Mouse (Mus musculus) brown adipose tissue, adult 24 weeks (tissue): ENCODE measurements around the gene Car11. TPM values are rescaled to one million over a fixed set of nuclear protein-coding genes. Genes with fewer than 3 reads are reported as not detected.

Source experiments
- H3K27ac ChIP-seq: fragments of 200-500 bp; replicated peaks from 2 replicates; pipeline ENCODE4 v1.5.1; 2012; ENCODE audit warnings: low read depth, mild to moderate bottlenecking, low read length
- H3K4me1 ChIP-seq: fragments of 200-500 bp; 2 replicates; pipeline ENCODE4 v1.6.1; 2012; ENCODE audit warnings: low read length, mixed read lengths; ENCODE audit not compliant: control insufficient read depth, insufficient read depth, insufficient read length
- H3K4me3 ChIP-seq: fragments of 200-500 bp; 2 replicates; pipeline ENCODE4 v1.5.1; 2012; ENCODE audit warnings: low read depth, mild to moderate bottlenecking, low read length, moderate library complexity; ENCODE audit not compliant: insufficient read depth
- polyA plus RNA-seq: library from polyadenylated mRNA; stranded (reverse); fragments of >200 nt; gene quantifications from 2 replicates; pipeline ENCODE4 v1.2.4, GENCODE M21; 2012; ENCODE audit not compliant: missing spikeins, insufficient read depth, insufficient read length

Gene Car11
- polyA plus RNA-seq, 1 experiment = 17.1 TPM

- Histone ChIP-seq H3K4me3 (peak overlapping the region; percentile 32), H3K27ac (peak overlapping the region; percentile 72), H3K4me1 (peaks cover 24% of the 10 kb centered on the region)
Measured at GRCm38 (mm10) chr7:45682144-45683126, 17.2 kb upstream of the Car11 start.

GRCm38 (mm10) chr7:45683396-45684050, 16.1 kb upstream of the Car11 start, which contains the start of gene Ntn5:
Gene Ntn5 (plus strand): TSS chr7:45684022.
- no peak within 1 kb of the TSS for H3K27ac ChIP-seq
- peaks cover 24% of the 10 kb centered on the region for H3K4me1 ChIP-seq
- no peak within 1 kb of the TSS for H3K4me3 ChIP-seq

GRCm38 (mm10) chr7:45685811-45686210, 13.8 kb upstream of the Car11 start:
- peaks cover 12% of the 10 kb centered on the region for H3K4me1 ChIP-seq
- no peak overlapping the region for H3K27ac ChIP-seq
- no peak overlapping the region for H3K4me3 ChIP-seq

GRCm38 (mm10) chr7:45686841-45687240, 12.8 kb upstream of the Car11 start:
- Histone ChIP-seq H3K4me1 (peaks cover 5% of the 10 kb centered on the region; the same call in 1 of the 2 replicates), H3K4me3 (no peak overlapping the region)

GRCm38 (mm10) chr7:45689099-45689498, 10.5 kb upstream of the Car11 start:
- H3K27ac ChIP-seq = no peak overlapping the region
- no peak overlapping the region for H3K4me3 ChIP-seq
- H3K4me1 ChIP-seq = no peaks in the 10 kb centered on the region

More at GRCm38 (mm10) chr7:45686841-45687240, 12.8 kb upstream of the Car11 start:
- H3K27ac ChIP-seq = no peak overlapping the region

GRCm38 (mm10) chr7:45689800-45690199, 9.8 kb upstream of the Car11 start:
- Histone ChIP-seq H3K4me1 (no peaks in the 10 kb centered on the region), H3K4me3 (no peak overlapping the region), H3K27ac (no peak overlapping the region)

GRCm38 (mm10) chr7:45692364-45692763, 7.3 kb upstream of the Car11 start:
- H3K4me1 ChIP-seq = no peaks in the 10 kb centered on the region
- H3K27ac ChIP-seq = no peak overlapping the region
- no peak overlapping the region for H3K4me3 ChIP-seq

- H3K4me3 ChIP-seq = no peak within 1 kb of the TSS
- H3K27ac ChIP-seq = no peak within 1 kb of the TSS
- H3K4me1 ChIP-seq = no peaks in the 10 kb centered on the region
Measured at GRCm38 (mm10) chr7:45693921-45694591, 5.6 kb upstream of the Car11 start, which contains the start of gene Sec1. Gene Sec1 (minus strand): TSS chr7:45694402.

GRCm38 (mm10) chr7:45695098-45695497, 4.5 kb upstream of the Car11 start:
- H3K27ac ChIP-seq = no peak overlapping the region
- H3K4me1 ChIP-seq = no peaks in the 10 kb centered on the region
- H3K4me3 ChIP-seq = no peak overlapping the region

GRCm38 (mm10) chr7:45697894-45698293, 1.7 kb upstream of the Car11 start:
- H3K4me3 ChIP-seq = no peak overlapping the region

GRCm38 (mm10) chr7:45700301-45701015, 815 bp downstream of the Car11 start:
- no peak overlapping the region for H3K27ac ChIP-seq
- H3K4me3 ChIP-seq = peak overlapping the region; percentile 44

More at GRCm38 (mm10) chr7:45697894-45698293, 1.7 kb upstream of the Car11 start:
- no peak overlapping the region for H3K27ac ChIP-seq
- no peaks in the 10 kb centered on the region for H3K4me1 ChIP-seq

GRCm38 (mm10) chr7:45701072-45701471, 1.4 kb downstream of the Car11 start:
- Histone ChIP-seq H3K4me1 (0 out of 2 replicates have a peak, but pooled peaks cover 2% of the 10 kb centered on the region), H3K27ac (peak overlapping the region; percentile 24; the same call in 1 of the 2 replicates), H3K4me3 (peak overlapping the region; percentile 44)

More at GRCm38 (mm10) chr7:45700301-45701015, 815 bp downstream of the Car11 start:
- H3K4me1 ChIP-seq = 0 out of 2 replicates have a peak, but pooled peaks cover 2% of the 10 kb centered on the region

GRCm38 (mm10) chr7:45701607-45702006, 2.0 kb downstream of the Car11 start:
- Histone ChIP-seq H3K4me1 (0 out of 2 replicates have a peak, but pooled peaks cover 2% of the 10 kb centered on the region), H3K4me3 (peak overlapping the region; percentile 44; the same call in 1 of the 2 replicates), H3K27ac (no peak overlapping the region)

- Histone ChIP-seq H3K4me3 (no peak overlapping the region), H3K27ac (no peak overlapping the region), H3K4me1 (0 out of 2 replicates have a peak, but pooled peaks cover 2% of the 10 kb centered on the region)
Measured at GRCm38 (mm10) chr7:45702316-45702715, 2.7 kb downstream of the Car11 start.
